Mouse (Mus musculus) left cerebral cortex, postnatal 4 days (tissue): ENCODE results near the gene Mark3. TPM values are rescaled to one million over a fixed set of nuclear protein-coding genes. Genes with fewer than 3 reads are reported as not detected.
A peak's percentile ranks its signal among the peaks of the same experiment; 100 is the strongest.

Experiments
- DNase-seq: peaks from one replicate; pipeline ENCODE4 v3.0.0-alpha.2; 2022
- intact Hi-C: fragments of 180-260 bp; cut with DNase I; formaldehyde crosslinking; loops from one replicate; pipeline ENCODE4 v1.15.1; 2025
- total RNA-seq, 2 experiments: library from RNA; stranded (reverse); gene quantifications; 2 replicates each; pipeline ENCODE4 v1.2.3; 2021

Mark3 gene
- total RNA-seq, 2 experiments from 2014 or later, result 139 to 141 TPM

DNA sequence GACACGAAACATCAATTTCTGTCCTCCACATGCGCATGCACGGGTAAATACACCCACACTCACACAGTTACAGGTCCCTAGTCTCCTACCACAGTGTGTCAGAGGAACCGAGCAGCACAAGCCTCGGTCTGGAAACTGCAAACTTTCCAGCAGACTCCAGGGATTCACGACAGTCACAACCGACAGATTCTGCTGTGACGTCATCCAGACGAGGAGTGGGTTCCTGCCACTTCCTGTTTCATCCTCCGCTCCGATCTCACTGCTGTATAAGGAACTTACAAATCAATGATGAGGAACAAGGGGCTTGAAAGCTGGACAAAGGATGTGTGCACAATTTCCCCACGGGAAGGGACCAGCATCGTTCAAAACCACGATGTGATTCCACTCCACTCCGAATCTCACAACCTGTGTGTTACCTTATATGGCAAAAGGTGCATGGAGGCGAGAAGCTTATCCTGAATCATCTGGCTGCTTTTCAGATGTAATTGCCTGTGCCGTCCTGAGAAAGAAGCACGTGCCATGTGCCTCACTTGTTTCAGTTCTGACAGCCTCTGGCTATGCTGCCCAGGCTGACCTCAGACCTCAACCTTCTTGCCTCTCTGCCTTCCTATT, 14.6 kb upstream of the Mark3 start:
- DNase-seq, result no peak
- intact Hi-C loops, result no loop called here

DNA sequence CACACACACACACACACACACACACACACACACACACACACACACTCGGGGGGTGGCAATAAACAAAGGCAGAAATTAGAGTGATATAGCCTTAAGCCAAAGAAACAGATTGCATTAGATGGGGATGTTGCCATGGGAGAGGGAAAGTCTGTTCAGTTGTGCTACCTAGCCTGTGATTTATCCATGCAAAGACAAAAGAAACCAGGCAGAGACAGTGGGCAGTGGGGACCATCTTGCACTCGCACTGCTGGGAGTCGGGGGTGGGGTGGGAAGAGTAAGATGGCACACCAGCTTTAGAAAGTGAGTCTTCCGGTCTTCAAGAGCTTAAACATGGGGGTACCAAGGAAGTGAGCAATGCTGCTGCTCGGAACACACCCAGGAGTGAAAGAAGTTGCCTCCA, 14.0 kb upstream of the Mark3 start:
- intact Hi-C loops, result no loop called here
- DNase-seq, result no peak

- intact Hi-C loops, result no loop called here
- DNase-seq, result no peak
Measured at GRCm38 (mm10) chr12:111562276-111562814, 12.0 kb upstream of the Mark3 start.

DNA sequence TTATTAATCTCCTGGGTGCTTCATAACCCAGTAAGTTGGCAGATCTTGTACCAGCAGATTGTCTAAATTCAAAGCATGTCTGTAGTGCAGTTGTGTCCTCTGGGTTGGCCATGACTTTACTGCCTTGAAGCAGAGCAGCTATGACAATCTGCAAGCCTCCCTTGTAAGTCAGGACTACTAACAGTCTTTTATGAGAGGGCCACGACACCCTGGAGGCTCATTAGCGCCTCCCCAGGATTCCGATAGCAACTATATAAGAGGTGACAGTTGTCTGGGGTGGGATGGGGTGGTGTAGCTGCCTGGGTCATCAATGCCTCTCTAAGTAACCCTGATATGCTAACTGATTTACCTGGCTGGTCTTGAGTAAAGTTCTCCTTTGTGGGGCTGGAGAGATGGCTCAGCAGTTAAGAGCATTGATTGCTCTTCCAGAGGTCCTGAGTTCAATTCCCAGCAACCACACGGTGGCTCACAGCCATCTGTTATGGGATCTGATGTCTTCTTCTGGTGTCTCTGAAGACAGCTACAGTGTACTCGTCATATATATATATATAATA, 11.2 kb upstream of the Mark3 start:
- intact Hi-C loops, result no loop called here
- no peak for DNase-seq

DNA sequence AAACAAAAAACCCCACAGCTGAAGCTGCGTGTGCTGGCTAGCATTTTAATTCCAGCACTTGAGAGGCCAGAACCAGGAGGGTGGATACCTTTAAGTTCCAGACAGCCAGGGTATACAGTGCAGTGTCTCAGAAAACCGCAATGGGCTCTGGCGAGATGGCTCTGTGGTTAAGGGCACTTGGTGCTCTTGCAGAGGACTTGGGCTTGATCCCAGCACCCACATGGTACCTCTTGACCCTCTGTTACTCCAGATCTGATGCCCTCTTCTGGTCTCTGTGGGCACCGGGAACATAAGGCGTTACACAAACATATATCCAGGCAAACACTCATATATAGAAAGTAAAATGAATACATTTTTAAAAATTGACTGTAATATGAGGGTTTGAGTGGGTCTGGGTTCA, 9.0 kb upstream of the Mark3 start:
- intact Hi-C loops, result no loop called here
- no peak for DNase-seq

DNA sequence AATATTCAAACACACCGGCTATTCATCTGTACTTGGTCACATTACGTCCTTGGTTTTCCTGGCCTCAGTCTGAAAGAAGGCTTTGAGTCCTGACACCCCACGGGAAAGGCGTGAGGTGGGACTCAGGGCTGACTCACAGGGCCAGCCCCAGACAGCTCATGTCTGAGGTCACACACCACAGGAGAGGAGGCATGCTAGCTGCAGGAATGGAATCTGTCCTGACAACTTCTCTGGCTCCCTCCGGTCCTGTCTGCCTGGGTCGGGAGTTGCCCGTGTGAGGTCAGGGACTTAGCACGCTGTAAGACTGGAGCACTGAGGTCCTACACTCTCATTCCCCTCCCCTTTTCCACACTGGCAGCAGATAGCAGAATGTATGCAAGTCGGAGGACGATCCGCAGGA, 5.5 kb upstream of the Mark3 start:
- intact Hi-C loops, result no loop called here
- no peak for DNase-seq

DNA sequence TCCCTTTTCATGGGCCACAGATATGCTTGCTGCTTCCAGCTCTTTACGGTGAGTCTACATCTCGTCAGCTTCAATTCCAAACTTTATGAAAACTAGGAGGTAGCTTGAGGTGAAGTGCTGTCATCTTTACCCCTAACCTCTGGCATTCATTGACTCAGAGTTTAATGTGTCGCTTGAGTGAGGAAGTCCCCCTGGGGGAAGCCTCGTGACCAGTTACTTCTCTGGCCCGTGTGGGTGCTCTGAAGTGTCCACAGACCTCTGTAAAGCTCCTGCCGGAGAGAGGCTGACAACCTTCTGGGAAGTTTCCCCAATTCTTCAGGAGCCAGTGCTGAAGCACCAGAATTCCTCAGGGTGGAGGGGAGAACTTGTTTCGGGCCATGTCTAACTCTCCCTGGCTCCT, 1.9 kb upstream of the Mark3 start:
- no peak for DNase-seq
- intact Hi-C loops, result no loop called here

- DNase-seq, result no peak
- intact Hi-C loops, result no loop called here
Measured at GRCm38 (mm10) chr12:111573315-111573714, 1.0 kb upstream of the Mark3 start.

DNA sequence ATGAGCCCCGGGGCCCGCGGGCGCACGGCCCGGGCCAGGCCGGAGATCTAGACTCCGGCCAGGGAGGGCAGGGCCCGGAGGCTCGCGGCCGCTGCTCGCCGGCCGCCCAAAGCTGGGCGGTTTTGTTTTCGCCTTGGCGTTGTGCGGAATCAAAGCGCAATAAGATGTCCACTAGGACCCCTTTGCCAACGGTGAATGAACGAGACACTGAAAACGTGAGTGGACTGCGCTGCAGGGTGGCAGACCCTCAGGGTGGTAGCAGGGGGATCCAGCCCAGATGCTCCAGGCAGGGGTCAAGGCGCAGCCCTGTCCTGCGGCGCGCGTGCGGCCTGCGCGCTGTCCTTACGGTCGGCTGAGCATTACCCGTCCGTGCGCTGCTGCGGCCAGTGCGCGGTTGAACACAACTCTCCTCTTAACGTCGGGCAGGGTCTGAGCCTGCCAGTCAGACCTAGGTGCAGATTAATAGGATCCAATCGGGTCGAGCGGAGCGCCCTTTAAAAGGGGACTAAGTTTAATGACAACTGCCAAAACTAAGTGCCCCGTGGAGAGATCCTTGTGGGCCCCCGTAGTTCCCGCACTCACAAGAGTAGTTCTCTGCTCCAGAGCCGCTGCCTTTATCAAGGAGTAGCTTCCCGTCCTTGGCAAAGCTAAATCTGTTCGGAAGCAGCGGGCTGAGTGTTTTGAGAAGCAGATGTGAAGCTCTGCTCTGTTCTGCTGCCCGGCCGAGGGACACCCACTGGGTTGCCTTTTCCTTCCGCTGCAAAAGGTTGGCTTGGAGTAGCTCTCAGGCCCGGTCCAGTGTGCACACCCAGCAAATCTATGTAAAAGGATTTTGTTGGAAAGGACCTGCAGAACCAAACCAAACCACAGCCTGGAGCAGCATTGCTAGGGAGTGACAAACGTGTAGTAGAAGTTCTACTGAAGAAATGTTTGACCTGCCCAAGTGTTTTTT, 840 bp downstream of the Mark3 start:
- intact Hi-C loops, result no loop called here
- DNase-seq, result peak; percentile 56

- no peak for DNase-seq
- intact Hi-C loops, result no loop called here
Measured at GRCm38 (mm10) chr12:111583058-111583457, 8.7 kb downstream of the Mark3 start.

DNA sequence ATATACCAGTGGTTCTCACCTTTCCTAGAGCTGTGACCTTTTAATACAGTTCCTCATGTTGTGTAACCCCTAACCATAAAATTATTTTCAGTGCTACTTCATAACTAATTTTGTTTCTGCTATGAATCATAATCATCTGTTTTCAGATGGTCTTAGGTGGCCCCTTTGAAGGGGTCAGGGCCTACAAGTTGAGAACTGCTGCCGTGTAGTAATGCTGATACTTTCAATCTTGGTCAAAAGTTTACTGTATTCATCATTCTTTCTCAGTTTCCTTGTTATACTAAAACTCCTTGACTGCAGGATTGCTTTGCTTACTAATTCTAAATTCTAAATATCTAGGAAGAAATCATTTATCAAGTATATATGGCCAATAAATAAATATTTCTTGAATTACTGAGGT, 10.1 kb downstream of the Mark3 start:
- intact Hi-C loops, result no loop called here
- DNase-seq, result no peak

- intact Hi-C loops, result no loop called here
- no peak for DNase-seq
Measured at GRCm38 (mm10) chr12:111587252-111587651, 12.9 kb downstream of the Mark3 start.

- intact Hi-C loops, result no loop called here
- no peak for DNase-seq
Measured at GRCm38 (mm10) chr12:111592407-111593021, 18.2 kb downstream of the Mark3 start.

DNA sequence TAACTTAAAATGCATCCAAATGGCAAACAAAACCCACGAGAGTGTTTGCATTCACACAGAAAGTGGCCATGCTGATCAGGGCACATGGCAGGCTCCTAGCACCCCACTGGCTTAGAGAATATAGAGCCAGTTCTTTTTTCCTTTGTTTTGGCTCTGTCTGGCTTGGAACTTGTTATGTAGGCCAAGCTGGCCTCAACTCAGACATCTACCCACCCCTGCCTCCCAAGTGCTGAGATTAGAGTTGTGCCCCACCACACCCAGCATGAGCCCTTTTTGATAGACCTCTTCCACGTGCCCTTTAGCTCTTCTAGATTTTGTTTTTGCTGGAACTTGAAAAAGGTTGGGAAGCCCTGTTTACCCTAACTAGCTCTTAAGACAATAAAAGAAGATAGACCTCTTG, 19.5 kb downstream of the Mark3 start:
- intact Hi-C loops, result no loop called here
- no peak for DNase-seq

- intact Hi-C loops, result no loop called here
- DNase-seq, result no peak
Measured at GRCm38 (mm10) chr12:111597310-111597709, 23.0 kb downstream of the Mark3 start.

GRCm38 (mm10) chr12:111598902-111599301, 24.6 kb downstream of the Mark3 start:
- intact Hi-C loops, result no loop called here
- no peak for DNase-seq

DNA sequence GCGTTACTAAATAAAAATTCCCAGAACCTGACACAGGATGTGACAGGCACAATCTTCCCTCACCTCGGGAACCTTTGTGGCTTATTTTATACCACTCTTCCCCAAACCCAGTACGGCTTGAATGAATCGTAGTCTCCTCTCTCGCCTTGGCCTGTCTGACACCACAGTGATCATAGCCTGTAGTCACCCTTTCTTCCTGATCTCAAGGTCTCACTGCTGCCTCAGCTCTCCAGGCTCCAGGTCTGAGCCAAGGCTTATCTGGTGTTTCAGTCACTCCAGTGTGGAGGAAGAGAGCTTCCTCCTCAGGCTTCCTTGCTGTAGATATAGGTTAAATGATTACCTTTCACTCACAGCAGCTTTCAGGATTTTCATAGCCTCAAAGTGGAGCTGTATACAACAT, 25.3 kb downstream of the Mark3 start:
- intact Hi-C loops, result no loop called here
- DNase-seq, result no peak

DNA sequence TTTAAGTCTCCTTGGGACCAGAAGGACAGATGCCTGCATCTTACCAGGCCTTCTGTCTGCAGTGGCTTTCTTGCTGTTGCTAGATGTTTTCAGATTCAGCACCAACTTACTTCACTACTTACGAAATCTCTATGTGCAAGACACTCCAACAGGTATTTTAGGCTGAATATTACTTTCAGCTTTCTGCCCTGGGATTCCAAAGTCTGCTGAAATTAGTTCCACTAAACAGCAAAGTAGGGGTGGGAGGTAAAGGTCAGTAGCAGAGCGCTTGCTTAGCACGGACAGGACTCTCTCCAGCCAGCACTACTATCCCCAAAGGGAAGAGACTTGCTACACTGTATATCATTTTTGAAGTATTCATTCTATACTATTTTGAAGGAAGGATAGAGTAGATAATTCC, 29.5 kb downstream of the Mark3 start:
- intact Hi-C loops, result no loop called here
- no peak for DNase-seq

DNA sequence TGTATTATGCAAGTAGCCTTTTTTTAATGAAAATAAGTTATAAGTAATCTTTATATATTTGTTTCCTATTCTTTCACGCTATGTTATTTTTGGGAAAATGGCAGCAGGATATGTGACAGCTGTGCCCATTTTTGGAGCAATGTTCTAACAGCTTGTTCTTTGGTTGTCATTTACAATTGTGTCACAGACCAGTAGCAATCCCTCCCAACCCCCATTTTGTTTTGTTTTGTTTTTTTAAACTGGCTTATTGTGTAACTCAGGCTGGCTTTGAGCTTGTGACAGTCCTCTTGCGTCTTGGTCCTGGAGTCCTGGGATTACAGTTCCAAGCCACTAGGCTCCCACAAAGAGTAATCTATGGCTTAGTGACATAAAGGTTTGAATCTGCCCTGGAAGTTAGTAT, 31.3 kb downstream of the Mark3 start:
- no peak for DNase-seq
- intact Hi-C loops, result no loop called here

DNA sequence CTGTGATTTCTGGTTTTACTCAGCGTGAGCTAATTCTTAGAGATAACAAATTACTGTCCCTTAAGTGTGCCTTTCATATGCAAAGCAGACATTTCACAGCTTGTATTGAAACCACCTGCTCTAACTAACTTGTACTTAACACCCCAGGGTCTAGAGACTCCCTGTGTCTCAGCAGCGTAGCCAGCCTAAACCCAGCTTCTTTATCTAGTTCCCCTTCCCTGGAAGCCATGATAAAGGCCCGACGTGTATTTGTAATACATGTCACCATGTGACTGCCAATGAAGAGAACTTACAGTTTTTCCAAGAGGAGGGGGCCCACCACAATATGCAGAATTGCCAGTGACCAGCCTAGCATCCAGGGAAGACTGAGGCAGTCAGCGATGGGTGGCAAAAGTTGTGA, 33.7 kb downstream of the Mark3 start:
- DNase-seq, result no peak
- intact Hi-C loops, result no loop called here

GRCm38 (mm10) chr12:111614475-111615141, 40.3 kb downstream of the Mark3 start:
- DNase-seq, result no peak
- intact Hi-C loops, result no loop called here
